Mouse (Mus musculus) embryonic stem cell, embryonic (primary cell): Measurements from ENCODE around the gene Midn.

ENCODE experiments used
- CTCF ChIA-PET, 4 experiments: fragments of 300-600 bp in 2 of 4; fragments of 350-600 bp in 2 of 4; sonication (Branson Sonifier 250); formaldehyde crosslinking; loops; one replicate each; lab custom pipeline; 2022; ENCODE audit warnings: inconsistent platforms in 2 of 4; lab: Charles Lee
- POLR2A ChIA-PET, 4 experiments: fragments of 300-600 bp in 2 of 4; fragments of 350-600 bp in 2 of 4; sonication (Branson Sonifier 250); formaldehyde crosslinking; loops; one replicate each; lab custom pipeline; 2022; ENCODE audit warnings: antibody characterized with exemption in 4 of 4, inconsistent platforms in 1 of 4; lab: Charles Lee

Gene Midn

DNA sequence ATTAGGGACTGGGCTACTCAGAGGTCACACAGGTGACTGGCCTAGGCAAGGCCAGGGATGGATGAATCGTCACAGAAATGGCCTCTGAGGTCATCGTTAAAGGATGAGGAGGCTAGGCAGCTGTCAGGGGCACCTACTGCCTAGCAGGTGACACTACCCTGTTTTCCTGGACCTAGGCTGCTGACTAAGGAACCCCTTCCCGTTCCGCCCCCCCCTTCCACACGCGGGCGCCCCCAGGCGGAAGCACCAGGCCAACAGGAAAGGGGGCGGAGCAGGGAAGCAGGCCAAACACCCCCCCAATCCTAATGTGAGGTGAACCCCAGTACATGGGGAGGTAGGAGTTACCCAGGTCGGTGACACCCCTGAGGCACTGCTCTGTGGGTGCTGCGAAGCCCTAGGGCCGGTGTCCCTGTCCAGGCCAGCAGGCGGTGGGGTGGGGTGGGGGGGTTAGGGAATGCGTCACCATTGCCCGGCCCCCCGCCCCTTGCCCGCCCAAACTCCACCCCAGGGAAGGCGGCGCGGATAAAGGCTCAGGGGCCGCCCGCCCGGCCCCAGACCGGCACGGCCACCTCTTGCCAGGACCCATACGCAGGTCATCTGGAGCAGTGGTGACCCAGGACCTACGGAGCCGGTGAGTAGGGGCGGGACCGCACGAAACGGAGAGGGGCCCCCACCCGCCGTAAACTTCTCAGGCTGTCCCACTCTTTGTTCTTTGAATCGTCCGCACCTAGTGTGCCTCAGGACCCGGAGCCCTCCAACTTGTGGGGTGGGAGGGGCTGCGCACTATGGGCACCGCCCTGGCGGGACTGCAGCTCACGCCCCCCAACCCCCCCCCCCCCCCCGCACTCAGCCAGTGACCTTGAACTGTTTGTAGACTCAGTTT, at the start of gene Midn:
Midn (plus strand) TSS at position 554 of the 883 bp plus-strand sequence.
- ChIA-PET POLR2A (interaction anchor here (0.6 to 12.6 kb wide), 34 partner anchors 8 to 528 kb away, joined by 3 to 321 read pairs (median 6); partner anchors contain the start of genes 1600002K03Rik (in 2 of the 4), Cirbp (in 1 of the 4), Mum1 (in 1 of the 4) and Pcsk4 (in 1 of the 4)), CTCF (interaction anchor here (0.5 to 5.2 kb wide), 21 partner anchors 9 to 472 kb away, joined by 3 to 98 read pairs (median 5); partner anchors contain the start of genes Cirbp (in 3 of the 4), Med16 (in 1 of the 4) and Tmem259 (in 1 of the 4))

DNA sequence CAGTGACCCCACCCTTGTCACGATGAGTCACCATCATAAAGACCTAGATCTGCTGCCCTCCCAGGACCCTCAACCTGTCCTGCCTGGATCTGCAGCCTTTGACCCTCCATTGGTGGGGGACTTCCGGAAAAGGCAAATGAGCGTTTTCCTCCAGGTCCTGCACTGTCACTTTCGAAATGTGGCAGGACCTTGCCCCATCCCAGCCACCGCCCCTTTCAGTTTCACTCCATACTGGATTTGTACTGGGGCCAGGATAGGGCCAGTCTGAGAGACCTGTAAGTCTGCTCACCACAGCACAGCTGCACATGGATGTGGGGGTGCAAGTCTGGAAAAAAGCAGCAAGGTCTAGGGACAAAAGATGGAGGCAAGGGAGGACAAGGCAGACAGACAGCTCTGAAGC, 49.4 kb upstream of the Midn start:
- ChIA-PET POLR2A (interaction anchor here in 2 of 4 experiments (0.5 to 2.8 kb wide), 5 partner anchors 8 to 88 kb away, joined by 3 to 13 read pairs (median 4); no protein-coding TSS in a partner anchor), CTCF (interaction anchor here in 2 of 4 experiments (0.6 kb wide), 3 partner anchors 101 to 330 kb away, joined by 3 to 8 read pairs (median 5); no protein-coding TSS in a partner anchor)

- CTCF ChIA-PET: interaction anchor here (0.6 to 1.4 kb wide), 4 partner anchors 18 to 125 kb away, joined by 3 to 6 read pairs (median 4); partner anchors contain the start of gene Mum1 (in 1 of the 4)
- POLR2A ChIA-PET: interaction anchor here in 2 of 4 experiments (0.6 to 2.5 kb wide), 6 partner anchors 14 to 67 kb away, joined by 3 to 8 read pairs (median 4); partner anchors contain the start of gene Stk11 (in 2 of the 2)
Observed at GRCm38 (mm10) chr10:80100982-80101381, 47.1 kb upstream of the Midn start.

DNA sequence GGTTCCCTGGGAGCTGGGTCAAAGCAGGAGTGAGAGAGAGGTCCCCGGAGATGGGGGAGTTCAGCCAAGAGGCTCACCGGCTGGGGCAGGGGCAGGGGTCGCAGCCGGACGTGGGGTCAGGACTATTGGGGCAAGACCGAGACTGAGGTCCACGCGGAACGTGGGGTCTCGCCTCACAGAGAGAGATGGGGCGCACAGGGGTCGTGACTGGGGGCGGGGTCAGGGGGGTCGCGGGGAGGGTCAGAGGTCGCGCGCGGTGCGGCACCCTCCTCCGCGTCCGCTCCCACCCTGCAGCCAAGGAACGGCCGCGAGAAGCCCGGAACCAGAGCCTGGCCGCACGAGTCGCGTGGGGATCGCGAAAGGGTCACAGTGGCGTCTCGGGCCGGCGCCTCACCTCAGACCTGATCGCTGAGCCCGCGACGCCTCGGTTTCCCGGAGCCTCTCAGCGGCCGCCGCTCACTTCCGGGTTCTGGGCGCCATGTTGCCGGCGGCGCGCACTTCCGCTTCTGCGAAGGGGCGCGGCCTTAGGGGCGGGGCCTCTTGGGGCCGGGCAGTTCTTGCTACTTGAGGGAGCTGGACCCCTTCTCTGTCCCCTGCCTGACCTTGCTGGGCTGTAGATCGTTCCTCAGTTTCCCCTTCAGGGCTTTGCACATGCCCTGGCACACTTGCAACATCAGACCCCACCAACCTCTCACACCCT, 45.7 kb upstream of the Midn start:
- POLR2A ChIA-PET: interaction anchor here in 3 of 4 experiments (0.6 to 1.7 kb wide), 17 partner anchors 8 to 193 kb away, joined by 3 to 7 read pairs (median 3); partner anchors contain the start of genes Med16 (in 1 of the 3), Rps15 (in 1 of the 3), Tmem259 (in 1 of the 3) and Wdr18 (in 1 of the 3)
- CTCF ChIA-PET: no interaction called here

DNA sequence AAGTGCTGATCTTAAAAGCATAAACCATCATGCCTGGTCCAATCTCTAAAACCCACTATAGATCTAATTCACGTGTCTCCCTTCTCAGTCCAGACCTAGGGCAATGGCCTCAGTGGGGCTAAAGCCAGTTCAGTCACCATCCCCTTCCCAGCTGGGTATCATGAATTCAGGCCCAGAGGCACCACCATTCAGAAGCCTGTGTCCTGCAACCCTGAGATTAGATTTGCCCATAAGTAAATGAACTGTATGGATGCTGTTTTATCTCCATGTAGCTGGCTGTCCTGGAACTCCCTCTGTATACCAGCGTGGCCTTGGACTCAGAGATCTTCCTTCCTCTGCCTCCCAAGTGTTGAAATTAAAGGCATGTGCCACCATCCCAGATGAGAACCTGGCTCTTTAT, 45.0 kb upstream of the Midn start:
- CTCF ChIA-PET: interaction anchor here in 1 of 4 experiments (0.7 kb wide), 1 partner anchor 12 kb away, joined by 4 read pairs; the partner anchor contains the start of gene Stk11
- POLR2A ChIA-PET: interaction anchor here in 3 of 4 experiments (0.6 to 2.4 kb wide), 19 partner anchors 7 to 194 kb away, joined by 3 to 10 read pairs (median 3); partner anchors contain the start of genes Wdr18 (in 2 of the 3), Med16 (in 1 of the 3) and Tmem259 (in 1 of the 3)

GRCm38 (mm10) chr10:80104181-80104580, 43.9 kb upstream of the Midn start:
- POLR2A ChIA-PET: interaction anchor here in 2 of 4 experiments (0.5 to 4.0 kb wide), 5 partner anchors 11 to 144 kb away, joined by 3 to 20 read pairs (median 3); partner anchors contain the start of genes Stk11 (in 1 of the 2) and Wdr18 (in 1 of the 2)

DNA sequence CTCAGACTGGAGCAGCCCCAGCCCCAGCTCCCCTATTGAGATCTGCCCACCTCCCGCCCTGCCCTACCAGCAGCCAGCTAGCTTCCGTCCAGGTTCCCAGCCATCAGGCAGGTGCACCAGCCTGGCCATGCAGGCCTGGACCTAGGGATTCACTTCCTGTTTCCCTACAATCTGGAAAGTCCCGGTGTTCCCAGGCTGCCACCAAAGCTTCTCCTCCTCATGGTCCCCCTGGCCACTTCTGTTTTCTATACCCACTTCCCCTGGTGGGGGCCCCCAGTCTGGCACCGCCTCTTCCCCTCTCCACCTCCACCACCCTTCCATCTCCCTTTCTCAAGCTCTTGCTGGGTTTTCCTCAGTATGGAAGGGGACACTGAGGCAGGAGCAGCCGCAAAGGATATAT, 42.6 kb upstream of the Midn start, which contains the start of gene Sbno2:
Sbno2 (minus strand) TSS at position 112 of the 400 bp plus-strand sequence.
- ChIA-PET POLR2A (interaction anchor here in 3 of 4 experiments (0.6 to 4.0 kb wide), 37 partner anchors 8 to 318 kb away, joined by 3 to 20 read pairs (median 4); partner anchors contain the start of genes Tmem259 (in 2 of the 3), Cbarp (in 1 of the 3), Med16 (in 1 of the 3) and Rps15 (in 1 of the 3)), CTCF (interaction anchor here in 1 of 4 experiments (1.0 to 2.3 kb wide), 4 partner anchors 10 to 268 kb away, joined by 3 to 11 read pairs (median 3); partner anchors contain the start of genes Stk11 and Tmem259)

More at GRCm38 (mm10) chr10:80104181-80104580, 43.9 kb upstream of the Midn start:
- CTCF ChIA-PET: interaction anchor here in 1 of 4 experiments (0.6 kb wide), 1 partner anchor 471 kb away, joined by 4 read pairs; no protein-coding TSS in a partner anchor

DNA sequence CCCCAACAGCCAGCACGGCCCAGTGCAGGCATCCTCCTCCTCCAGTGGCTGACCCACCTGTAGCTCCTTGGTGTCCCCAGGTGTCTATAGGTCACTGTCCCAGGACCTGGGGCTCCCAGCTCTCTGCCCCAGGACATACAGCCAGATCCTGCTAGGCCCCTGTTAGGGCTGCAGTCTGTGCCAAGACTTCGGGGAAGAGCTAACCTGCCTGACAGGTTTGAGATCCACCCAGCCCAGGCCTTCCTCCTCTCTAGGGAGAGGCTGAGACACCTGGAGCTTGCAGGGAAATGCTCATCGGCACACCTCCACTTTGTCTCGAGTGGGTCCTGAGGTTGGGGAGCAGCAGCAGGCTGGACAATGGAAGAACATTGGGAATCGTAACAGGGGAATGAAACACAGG, 42.1 kb upstream of the Midn start:
- CTCF ChIA-PET: interaction anchor here in 1 of 4 experiments (0.7 to 2.3 kb wide), 7 partner anchors 10 to 268 kb away, joined by 3 to 11 read pairs (median 3); partner anchors contain the start of genes Stk11, Tmem259 and Wdr18
- POLR2A ChIA-PET: interaction anchor here in 3 of 4 experiments (0.6 to 4.0 kb wide), 41 partner anchors 7 to 401 kb away, joined by 3 to 20 read pairs (median 4); partner anchors contain the start of genes Tmem259 (in 2 of the 3), Bsg (in 1 of the 3), Cbarp (in 1 of the 3) and Gpx4 (in 1 of the 3)

- ChIA-PET CTCF (interaction anchor here in 1 of 4 experiments (1.3 kb wide), 1 partner anchor 123 kb away, joined by 5 read pairs; the partner anchor contains the start of gene Tmem259), POLR2A (interaction anchor here in 2 of 4 experiments (0.7 to 1.4 kb wide), 3 partner anchors 28 to 123 kb away, joined by 3 to 4 read pairs (median 3); no protein-coding TSS in a partner anchor)
Observed at GRCm38 (mm10) chr10:80107678-80108077, 40.4 kb upstream of the Midn start.

GRCm38 (mm10) chr10:80114341-80115284, 33.5 kb upstream of the Midn start:
- POLR2A ChIA-PET: interaction anchor here (0.5 to 3.2 kb wide), 58 partner anchors 9 to 1181 kb away, joined by 3 to 28 read pairs (median 5); partner anchors contain the start of genes Tmem259 (in 3 of the 4), Polr2e (in 2 of the 4), Ptbp1 (in 2 of the 4) and Cbarp (in 1 of the 4)
- CTCF ChIA-PET: interaction anchor here in 3 of 4 experiments (0.6 to 1.6 kb wide), 18 partner anchors 9 to 327 kb away, joined by 3 to 13 read pairs (median 4); partner anchors contain the start of genes Cbarp (in 1 of the 3), Grin3b (in 1 of the 3), Sbno2 (in 1 of the 3) and Tmem259 (in 1 of the 3)

DNA sequence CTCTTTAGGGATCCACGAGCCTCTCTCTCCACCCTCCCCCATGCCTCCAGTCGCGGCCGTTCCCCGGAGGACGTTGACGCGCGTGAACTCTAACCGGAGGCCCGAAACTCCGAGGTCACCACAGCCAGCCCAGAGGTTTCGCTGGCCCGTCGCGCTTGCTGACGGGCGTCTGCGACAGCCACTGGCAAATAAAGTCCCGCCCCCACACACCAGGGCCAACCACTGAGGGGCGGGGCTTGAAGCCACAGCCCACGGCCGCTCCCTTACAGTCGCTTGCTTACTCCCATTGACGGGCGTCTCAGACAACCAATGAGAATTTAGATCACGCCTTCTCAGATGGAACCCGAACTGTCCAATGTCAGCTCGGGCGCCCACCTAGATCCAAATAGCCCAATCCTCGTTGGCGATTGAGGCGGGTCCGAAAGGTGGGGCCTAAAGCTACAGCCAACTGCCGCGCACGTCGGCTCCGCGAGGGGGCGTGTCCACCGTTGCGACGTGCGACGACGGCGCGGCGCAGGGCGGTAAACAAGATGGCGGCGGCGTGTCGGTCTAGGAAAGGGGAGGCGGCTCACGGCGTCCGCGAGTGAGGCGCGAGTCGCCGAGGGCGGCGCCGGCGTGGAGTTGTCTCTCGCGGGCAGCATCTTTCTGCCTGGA, 32.7 kb upstream of the Midn start, which contains the start of gene Stk11:
Stk11 (plus strand) TSS at position 514 of the 654 bp plus-strand sequence.
- CTCF ChIA-PET: interaction anchor here (0.5 to 1.6 kb wide), 26 partner anchors 10 to 394 kb away, joined by 3 to 13 read pairs (median 3); partner anchors contain the start of genes Cbarp (in 1 of the 4), Grin3b (in 1 of the 4), Rps15 (in 1 of the 4) and Sbno2 (in 1 of the 4)
- POLR2A ChIA-PET: interaction anchor here (0.5 to 3.2 kb wide), 70 partner anchors 9 to 1180 kb away, joined by 3 to 28 read pairs (median 4); partner anchors contain the start of genes Tmem259 (in 3 of the 4), Polr2e (in 2 of the 4), Ptbp1 (in 2 of the 4) and Wdr18 (in 2 of the 4)

DNA sequence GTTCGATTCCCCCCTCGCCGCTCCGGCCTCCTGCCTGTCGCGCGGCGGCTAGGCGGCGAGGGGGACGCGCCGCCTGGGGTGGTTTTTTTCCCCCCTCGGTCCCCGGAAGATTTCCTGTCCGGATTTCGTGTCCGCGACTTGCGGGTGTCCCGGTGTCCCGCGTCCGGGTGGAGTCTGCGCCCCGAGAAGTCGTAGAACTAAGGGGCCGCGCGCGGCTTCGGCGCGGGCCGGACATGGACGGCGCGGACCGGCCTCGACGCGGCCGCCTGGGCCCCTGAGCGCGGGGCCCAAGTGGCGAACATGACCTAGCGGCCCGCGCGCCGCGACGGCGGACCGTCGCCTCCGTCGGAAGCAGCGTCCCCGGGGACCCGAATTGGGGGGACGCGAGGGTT, 32.1 kb upstream of the Midn start:
- CTCF ChIA-PET: interaction anchor here (0.5 to 1.6 kb wide), 22 partner anchors 10 to 393 kb away, joined by 3 to 13 read pairs (median 4); partner anchors contain the start of genes Cbarp (in 1 of the 4), Grin3b (in 1 of the 4), Rps15 (in 1 of the 4) and Sbno2 (in 1 of the 4)
- POLR2A ChIA-PET: interaction anchor here (0.6 to 3.4 kb wide), 74 partner anchors 9 to 1180 kb away, joined by 3 to 38 read pairs (median 4); partner anchors contain the start of genes Tmem259 (in 3 of the 4), Polr2e (in 2 of the 4), Wdr18 (in 2 of the 4) and 1600002K03Rik (in 1 of the 4)

DNA sequence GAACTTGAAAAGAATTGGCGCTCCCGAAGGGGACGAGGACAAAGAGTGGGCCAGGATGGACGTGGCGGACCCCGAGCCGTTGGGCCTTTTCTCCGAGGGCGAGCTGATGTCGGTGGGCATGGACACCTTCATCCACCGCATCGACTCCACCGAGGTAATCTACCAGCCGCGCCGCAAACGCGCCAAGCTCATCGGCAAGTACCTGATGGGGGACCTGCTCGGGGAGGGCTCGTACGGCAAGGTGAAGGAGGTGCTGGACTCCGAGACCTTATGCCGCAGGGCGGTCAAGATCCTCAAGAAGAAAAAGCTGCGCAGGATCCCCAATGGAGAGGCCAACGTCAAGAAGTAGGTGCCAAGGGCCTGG, 31.5 kb upstream of the Midn start:
- ChIA-PET POLR2A (interaction anchor here in 3 of 4 experiments (0.6 to 3.4 kb wide), 34 partner anchors 7 to 641 kb away, joined by 3 to 38 read pairs (median 4); partner anchors contain the start of genes Cbarp (in 2 of the 3), Tmem259 (in 2 of the 3), Cirbp (in 1 of the 3) and Med16 (in 1 of the 3)), CTCF (interaction anchor here in 3 of 4 experiments (0.6 to 1.0 kb wide), 4 partner anchors 16 to 77 kb away, joined by 3 to 7 read pairs (median 4); no protein-coding TSS in a partner anchor)
